ENCODE assay signal across 27 mouse cellular contexts in the genomic region with DNA sequence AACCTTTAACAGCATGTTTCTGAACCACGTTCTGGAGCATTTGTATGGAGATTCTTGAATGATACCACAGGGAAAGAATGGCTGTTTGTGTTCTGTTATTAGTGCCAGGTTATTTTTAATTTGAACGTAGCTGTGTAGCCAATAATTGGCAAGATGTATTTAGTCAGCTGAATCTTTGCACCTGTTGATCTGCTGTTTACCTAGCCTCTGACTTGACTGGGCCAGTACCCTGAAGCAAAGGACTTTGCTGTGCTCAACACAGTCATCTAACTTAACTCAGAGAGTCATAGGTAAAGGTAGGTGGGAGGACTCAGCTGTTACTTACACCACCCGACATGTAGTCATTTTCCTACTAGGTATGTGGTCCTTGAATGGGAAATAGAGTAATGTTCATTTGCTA.
"Had no signal": no experiment of that assay in that cellular context is flagged by ENCODE, and none has a peak within 500 bp of the region (broad histone marks: within the 10 kb centered on the region; RNA-seq: fewer than 3 reads in every experiment).

No protein-coding gene starts in this region.

- H3K36me3 ChIP-seq: liver, embryonic 13.5 days; liver, embryonic 15.5 days; lung, embryonic 15.5 days; midbrain, embryonic 13.5 days; midbrain, embryonic 15.5 days; neural tube, embryonic 12.5 days had no signal

- H3K4me3 ChIP-seq: limb, embryonic 10.5 days; limb, embryonic 12.5 days; limb, embryonic 13.5 days; limb, embryonic 15.5 days; liver, embryonic 12.5 days; liver, embryonic 13.5 days; liver, embryonic 15.5 days; lung, embryonic 15.5 days; megakaryocyte, embryonic 14.5 days; midbrain, embryonic 10.5 days; midbrain, embryonic 12.5 days; midbrain, embryonic 13.5 days; midbrain, embryonic 15.5 days; myocyte; neural tube, embryonic 12.5 days had no signal

- H3K9ac ChIP-seq: limb, embryonic 12.5 days; limb, embryonic 13.5 days; limb, embryonic 15.5 days; liver, embryonic 12.5 days; liver, embryonic 13.5 days; liver, embryonic 14.5 days; liver, embryonic 15.5 days; liver, postnatal 0 days; lung, embryonic 14.5 days; lung, embryonic 15.5 days; midbrain, embryonic 12.5 days; midbrain, embryonic 13.5 days; midbrain, embryonic 15.5 days; neural tube, embryonic 12.5 days had no signal

- DNase-seq: left cerebral cortex, postnatal 4 days; liver, embryonic 13.5 days; liver, postnatal 0 days; lung, adult 18-20 months; lung, adult 2 months; lung, embryonic 14.5 days; lung, postnatal 10 days; lung, postnatal 14 days; lung, postnatal 36 days; lung, postnatal 4 days; midbrain, embryonic 14.5 days had no signal

- H3K27me3 ChIP-seq: limb, embryonic 12.5 days; limb, embryonic 13.5 days; limb, embryonic 15.5 days; liver, embryonic 12.5 days; liver, embryonic 13.5 days; liver, embryonic 15.5 days; lung, embryonic 15.5 days; midbrain, embryonic 12.5 days; midbrain, embryonic 13.5 days; midbrain, embryonic 15.5 days; neural tube, embryonic 12.5 days had no signal

- H3K27ac ChIP-seq: limb, embryonic 10.5 days; limb, embryonic 12.5 days; limb, embryonic 13.5 days; limb, embryonic 15.5 days; liver, embryonic 12.5 days; liver, embryonic 13.5 days; liver, embryonic 14.5 days; liver, embryonic 15.5 days; lung, embryonic 15.5 days; macrophage; midbrain, embryonic 10.5 days; midbrain, embryonic 12.5 days; midbrain, embryonic 13.5 days; midbrain, embryonic 15.5 days; neural tube, embryonic 12.5 days had no signal
